Mouse (Mus musculus): ENCODE data around the gene Olfr126. TPM values are rescaled to one million over a fixed set of nuclear protein-coding genes. Genes with fewer than 3 reads are reported as not detected.

The Olfr126 gene
- not detected for polyA plus RNA-seq (2014; fragmentation: Illumina TruSeq; extraction: RNeasy Lipid Tissue Mini Kit (QIAGEN cat#74804); ENCODE audit: low read depth, low replicate concordance)

DNA sequence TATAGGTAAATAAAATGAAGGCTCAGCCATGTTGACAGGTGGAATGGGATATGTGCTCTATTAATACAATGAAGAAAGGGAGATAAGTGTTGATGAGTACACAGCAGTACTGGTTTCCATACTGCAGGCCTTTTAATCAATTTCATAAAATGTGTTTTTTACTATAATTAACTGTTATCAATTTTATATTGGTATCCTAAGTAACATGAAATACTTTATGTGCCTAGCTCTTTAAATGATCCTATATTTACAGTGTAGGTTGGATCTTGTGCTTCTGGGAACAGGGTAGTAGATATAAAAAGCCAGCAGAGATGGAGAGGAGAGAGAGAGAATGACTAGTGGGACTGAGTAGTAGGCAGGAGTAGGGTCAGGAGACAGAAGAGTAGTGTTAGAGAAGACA is at the start of gene Olfr126:
TSS of gene Olfr126 (plus strand) at position 301 of the 400 bp plus-strand sequence.

DNA sequence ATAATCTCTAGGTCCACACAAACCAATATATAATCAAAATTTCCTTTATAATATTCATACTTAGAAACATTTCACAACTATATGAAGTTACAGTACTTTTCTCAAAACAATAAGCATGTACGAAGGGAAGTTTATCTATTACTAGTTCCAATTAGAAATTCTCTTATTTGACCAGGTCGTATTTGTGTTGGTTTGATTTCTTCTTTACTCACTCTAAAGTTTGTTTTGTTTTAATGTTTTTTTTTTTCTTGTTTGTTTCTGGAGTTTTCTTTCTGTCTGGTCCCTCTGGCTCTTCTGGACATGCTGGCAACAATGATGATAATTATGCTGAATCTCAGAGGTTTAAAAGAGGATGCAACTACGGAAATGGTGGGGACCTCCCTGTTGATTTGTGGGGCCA is 47.7 kb upstream of the Olfr126 start, which contains the start of gene Olfr124:
TSS of gene Olfr124 (plus strand) at position 301 of the 400 bp plus-strand sequence.

DNA sequence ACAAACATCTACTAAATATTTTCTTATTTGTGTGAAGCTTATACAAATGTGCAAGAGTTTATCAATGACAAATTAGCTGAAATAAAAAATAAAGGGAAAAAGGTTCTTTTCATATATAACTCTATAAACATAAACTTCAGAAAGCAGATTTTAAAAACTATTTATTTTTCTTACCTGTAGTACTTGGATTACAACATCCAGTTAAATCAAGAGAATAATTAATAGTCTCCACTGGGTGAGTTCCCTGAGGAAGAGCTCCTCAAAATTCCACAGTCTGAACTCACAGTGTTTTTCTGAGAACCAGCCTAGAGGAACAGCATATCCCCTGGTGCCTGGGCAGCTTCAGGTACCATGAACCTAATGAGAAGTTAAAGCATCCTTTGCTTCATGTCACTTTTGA is 14.6 kb upstream of the Olfr126 start, which contains the start of gene Olfr125:
TSS of gene Olfr125 (plus strand) at position 301 of the 400 bp plus-strand sequence.

DNA sequence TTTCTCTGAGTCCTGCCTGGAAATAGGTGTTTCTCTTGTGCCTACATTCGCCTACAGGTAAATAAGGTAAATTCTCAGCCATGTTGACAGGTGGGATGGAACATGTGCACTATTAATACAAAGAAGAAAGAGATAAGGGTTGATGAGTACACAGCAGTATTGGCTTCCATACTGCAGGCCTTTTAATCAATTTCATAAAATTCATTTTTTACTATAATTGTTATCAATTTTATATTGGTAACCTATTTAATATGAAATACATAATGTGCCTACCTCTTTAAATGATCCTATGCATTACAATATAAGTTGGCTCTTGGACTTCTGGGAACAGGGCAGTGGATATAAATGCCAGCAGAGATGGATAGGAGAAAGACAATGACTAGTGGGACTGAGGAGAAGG is 52.9 kb downstream of the Olfr126 start, which contains the start of gene Olfr127:
TSS of gene Olfr127 (plus strand) at position 301 of the 400 bp plus-strand sequence.

Other genes starting within 250 kb of the Olfr126 start
- not detected for gene Olfr115, start 220.4 kb upstream of the Olfr126 start, polyA plus RNA-seq (2014; fragmentation: Illumina TruSeq; extraction: RNeasy Lipid Tissue Mini Kit (QIAGEN cat#74804); ENCODE audit: low read depth, low replicate concordance)
- gene Olfr116, start 220.3 kb upstream of the Olfr126 start, polyA plus RNA-seq (2014; fragmentation: Illumina TruSeq; extraction: RNeasy Lipid Tissue Mini Kit (QIAGEN cat#74804); ENCODE audit: low read depth, low replicate concordance) = not detected
- gene Olfr117, start 183.7 kb upstream of the Olfr126 start, polyA plus RNA-seq (2014; fragmentation: Illumina TruSeq; extraction: RNeasy Lipid Tissue Mini Kit (QIAGEN cat#74804); ENCODE audit: low read depth, low replicate concordance) = not detected
- not detected for gene Olfr118, start 180.5 kb upstream of the Olfr126 start, polyA plus RNA-seq (2014; fragmentation: Illumina TruSeq; extraction: RNeasy Lipid Tissue Mini Kit (QIAGEN cat#74804); ENCODE audit: low read depth, low replicate concordance)
- not detected for gene Olfr119, start 150.9 kb upstream of the Olfr126 start, polyA plus RNA-seq (2014; fragmentation: Illumina TruSeq; extraction: RNeasy Lipid Tissue Mini Kit (QIAGEN cat#74804); ENCODE audit: low read depth, low replicate concordance)
- not detected for gene Olfr120, start 125.7 kb upstream of the Olfr126 start, polyA plus RNA-seq (2014; fragmentation: Illumina TruSeq; extraction: RNeasy Lipid Tissue Mini Kit (QIAGEN cat#74804); ENCODE audit: low read depth, low replicate concordance)
- not detected for gene Olfr121, start 98.6 kb upstream of the Olfr126 start, polyA plus RNA-seq (2014; fragmentation: Illumina TruSeq; extraction: RNeasy Lipid Tissue Mini Kit (QIAGEN cat#74804); ENCODE audit: low read depth, low replicate concordance)
- gene Olfr122, start 78.9 kb upstream of the Olfr126 start, polyA plus RNA-seq (2014; fragmentation: Illumina TruSeq; extraction: RNeasy Lipid Tissue Mini Kit (QIAGEN cat#74804); ENCODE audit: low read depth, low replicate concordance) = not detected
- gene Olfr123, start 54.0 kb upstream of the Olfr126 start, polyA plus RNA-seq (2014; fragmentation: Illumina TruSeq; extraction: RNeasy Lipid Tissue Mini Kit (QIAGEN cat#74804); ENCODE audit: low read depth, low replicate concordance) = not detected
- not detected for gene Olfr124, start 47.6 kb upstream of the Olfr126 start, polyA plus RNA-seq (2014; fragmentation: Illumina TruSeq; extraction: RNeasy Lipid Tissue Mini Kit (QIAGEN cat#74804); ENCODE audit: low read depth, low replicate concordance)
- gene Olfr125, start 14.5 kb upstream of the Olfr126 start, polyA plus RNA-seq (2014; fragmentation: Illumina TruSeq; extraction: RNeasy Lipid Tissue Mini Kit (QIAGEN cat#74804); ENCODE audit: low read depth, low replicate concordance) = not detected
- gene Olfr127, start 53.0 kb downstream of the Olfr126 start, polyA plus RNA-seq (2014; fragmentation: Illumina TruSeq; extraction: RNeasy Lipid Tissue Mini Kit (QIAGEN cat#74804); ENCODE audit: low read depth, low replicate concordance) = not detected
- gene Olfr128, start 73.1 kb downstream of the Olfr126 start, polyA plus RNA-seq (2014; fragmentation: Illumina TruSeq; extraction: RNeasy Lipid Tissue Mini Kit (QIAGEN cat#74804); ENCODE audit: low read depth, low replicate concordance) = not detected
- gene Olfr761, start 105.6 kb downstream of the Olfr126 start, polyA plus RNA-seq (2014; fragmentation: Illumina TruSeq; extraction: RNeasy Lipid Tissue Mini Kit (QIAGEN cat#74804); ENCODE audit: low read depth, low replicate concordance) = not detected
- gene Olfr129, start 212.6 kb downstream of the Olfr126 start, polyA plus RNA-seq (2014; fragmentation: Illumina TruSeq; extraction: RNeasy Lipid Tissue Mini Kit (QIAGEN cat#74804); ENCODE audit: low read depth, low replicate concordance) = not detected
- gene Olfr130, start 216.4 kb downstream of the Olfr126 start, polyA plus RNA-seq (2014; fragmentation: Illumina TruSeq; extraction: RNeasy Lipid Tissue Mini Kit (QIAGEN cat#74804); ENCODE audit: low read depth, low replicate concordance) = not detected
- gene Olfr131, start 241.2 kb downstream of the Olfr126 start, polyA plus RNA-seq (2014; fragmentation: Illumina TruSeq; extraction: RNeasy Lipid Tissue Mini Kit (QIAGEN cat#74804); ENCODE audit: low read depth, low replicate concordance) = not detected

Measured in adipose tissue, adult 10 weeks (tissue).